Mouse (Mus musculus): ENCODE measurements at regions not wholly inside any gene's neighbourhood (a gene's known extent, or its start where the extent isn't known, plus 50 kb on each side); places are given as distances from the start of the nearest gene placed in this dataset.

DNA sequence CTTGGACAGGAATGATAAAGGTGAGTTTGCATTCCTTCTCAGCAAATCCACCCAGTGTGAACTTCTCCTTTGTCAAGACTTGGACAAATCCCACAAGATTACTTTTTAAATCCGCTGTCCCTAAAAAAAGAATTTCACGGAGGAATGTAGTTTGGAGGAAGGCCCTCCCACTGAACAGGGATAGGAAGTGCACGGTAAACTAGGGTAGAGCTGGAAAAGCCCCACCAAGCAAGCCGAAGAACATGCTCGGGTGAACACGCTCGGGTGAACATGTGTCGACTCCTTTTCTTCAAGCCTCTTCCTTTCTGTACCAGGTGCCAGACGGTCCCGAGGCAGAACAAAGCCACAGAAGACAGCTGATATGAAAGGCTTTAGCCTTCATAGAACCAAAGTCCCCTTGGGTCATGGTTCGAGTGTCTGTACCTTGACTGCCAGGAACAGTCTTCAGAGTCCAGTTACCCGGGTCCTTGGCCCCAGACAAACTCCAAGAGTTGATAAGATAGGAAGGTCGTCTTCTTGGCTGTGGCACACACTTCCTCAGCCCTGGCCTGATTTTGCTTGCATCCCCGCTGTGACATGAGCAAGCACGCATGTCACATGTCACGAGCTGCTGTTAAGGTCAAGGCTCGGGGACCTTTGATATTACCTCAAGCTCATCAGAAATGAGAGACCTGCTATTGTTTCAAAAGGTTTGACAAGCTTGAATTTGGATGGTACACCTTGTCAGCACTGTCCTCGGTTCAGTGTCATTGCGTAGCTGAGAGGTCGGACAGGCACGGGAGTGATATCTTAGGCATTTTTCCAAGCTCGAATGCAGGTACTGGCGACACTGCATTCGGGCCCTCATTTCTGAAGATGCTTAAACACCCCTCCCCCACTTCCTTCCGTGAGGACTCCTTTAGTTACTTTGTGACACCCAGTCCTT, 51.5 kb upstream of the Ryk start:
- ATAC-seq: no peak

DNA sequence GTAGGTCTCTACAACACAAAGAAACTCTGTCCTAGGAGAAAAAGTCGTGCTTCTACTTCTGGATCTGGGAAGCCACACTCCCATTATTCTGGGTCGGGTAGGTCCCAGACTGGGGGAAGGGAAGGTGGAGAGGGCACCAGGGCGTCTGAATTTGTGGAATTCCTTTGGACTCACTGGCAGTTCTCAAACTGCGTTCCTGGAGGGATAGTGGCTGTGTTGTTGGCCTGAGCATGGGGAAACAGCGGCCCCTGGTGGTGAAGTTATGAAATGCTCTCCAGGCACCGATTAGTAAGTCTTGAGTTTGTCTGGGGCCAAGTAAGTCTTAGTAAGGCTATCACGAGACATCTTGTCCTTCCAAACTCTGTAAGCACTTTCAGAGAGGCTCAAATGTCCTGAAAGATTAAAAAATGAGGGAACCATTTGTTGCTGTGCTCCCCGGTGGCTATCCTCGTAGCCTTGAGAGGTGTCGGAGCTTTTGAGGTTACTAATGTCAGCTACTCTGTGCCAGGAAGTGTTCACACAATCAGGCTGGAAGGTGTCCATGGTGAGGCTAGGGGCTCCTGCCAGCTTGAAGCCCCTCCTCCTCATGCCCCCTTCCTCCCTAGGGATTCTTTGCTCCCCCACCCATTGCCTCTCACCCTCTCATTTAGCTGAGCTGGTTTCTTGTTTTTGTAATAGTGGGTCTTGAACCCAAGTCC, 50.2 kb upstream of the Ryk start:
- ATAC-seq: peak; percentile 54
